Mouse (Mus musculus) T-helper 17 cell (primary cell): Measurements from ENCODE around the gene Pid1.

Experiments used
- in situ Hi-C, 2 experiments: fragments of 300-600 bp; cut with MboI, MseI; formaldehyde crosslinking; loops; 1 replicate in 1 of 2; 2 replicates in 1 of 2; pipeline ENCODE4 v1.15.1; 2025; ENCODE audit warnings: high pct_unique_total_duplicates in 2 of 2

Gene Pid1

DNA sequence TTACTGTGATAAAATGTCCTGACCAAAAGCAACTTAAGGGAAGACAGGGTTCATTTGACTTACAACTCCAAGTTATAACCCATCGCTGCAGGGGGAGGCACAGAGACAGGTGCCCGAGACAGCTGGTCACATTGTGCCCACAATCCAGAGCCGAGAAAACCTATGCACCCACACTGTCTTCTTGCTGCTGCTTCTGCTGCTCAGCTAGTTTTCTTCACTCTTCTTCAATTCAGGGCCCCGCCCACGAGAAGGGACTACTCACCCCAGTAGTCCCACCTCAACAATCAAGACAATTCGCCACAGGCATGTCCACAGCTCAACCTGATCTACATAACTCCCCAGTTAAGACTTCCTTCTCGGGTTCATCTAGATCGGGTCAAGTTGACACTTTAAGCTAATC is at the start of gene Pid1:
Gene Pid1, minus strand, starts transcription at position 214 of the 400 bp plus-strand sequence.
- in situ Hi-C loops, result no loop called here

DNA sequence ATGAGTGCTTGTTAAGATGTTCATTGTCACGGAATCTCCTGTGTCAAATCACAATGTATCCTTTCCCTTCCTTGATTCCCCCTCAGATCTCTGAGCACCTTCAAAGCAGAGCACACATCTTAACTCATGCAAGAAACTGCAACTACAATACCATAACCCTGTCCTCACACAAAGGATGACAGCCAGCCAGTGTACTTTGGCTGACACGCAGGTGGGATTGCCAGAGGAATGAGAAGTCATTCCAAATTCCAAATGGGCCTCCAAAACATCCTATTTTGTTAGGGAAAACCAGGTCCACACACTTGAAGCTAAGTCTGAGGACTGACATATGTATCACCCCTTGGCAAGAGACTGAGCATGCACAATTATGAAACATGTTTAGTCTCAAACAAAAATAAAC is 45.5 kb upstream of the Pid1 start:
- in situ Hi-C loops, result loop anchor here in 1 of 2 experiments (5.0 kb wide), 1 partner anchor 107 kb away; no protein-coding TSS in a partner anchor

DNA sequence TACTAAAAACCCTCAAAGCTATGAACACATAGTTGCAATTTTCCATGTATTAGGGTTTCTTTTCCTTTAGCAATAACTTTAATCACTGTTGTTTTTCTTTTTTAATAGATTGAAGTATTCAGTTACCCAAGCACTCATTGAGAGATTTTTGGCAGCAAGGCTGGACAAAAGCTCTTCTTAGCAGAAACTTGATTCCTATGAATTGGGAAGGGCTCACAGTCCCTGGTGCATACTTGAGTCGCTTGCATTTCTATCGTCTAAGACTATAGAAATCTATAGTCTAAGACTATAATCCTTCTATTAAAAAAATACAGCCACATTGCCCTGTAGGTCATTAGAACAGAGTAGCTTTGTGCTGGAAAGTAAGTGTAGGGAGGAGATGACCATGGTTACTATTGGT is 44.9 kb upstream of the Pid1 start:
- in situ Hi-C loops, result loop anchor here in 1 of 2 experiments (5.0 kb wide), 1 partner anchor 107 kb away; no protein-coding TSS in a partner anchor

DNA sequence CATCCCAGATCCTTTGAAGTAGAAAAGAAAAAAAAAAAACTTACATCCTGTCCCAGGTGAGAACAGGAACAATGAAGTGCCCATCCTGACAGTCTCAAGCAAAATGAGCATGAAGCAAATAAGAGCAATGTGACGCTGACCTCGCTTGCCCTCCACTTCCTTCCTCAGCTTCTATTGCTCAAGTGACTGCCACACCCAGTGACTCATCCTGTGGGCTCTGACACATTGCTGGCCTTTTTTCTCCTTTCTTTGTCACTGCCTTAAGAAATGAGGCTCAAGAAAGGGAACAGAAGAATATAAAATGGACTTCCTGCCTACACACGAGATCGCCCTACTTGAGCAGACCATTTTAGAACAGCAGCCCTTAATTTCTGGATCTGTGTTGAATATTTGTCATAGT is 42.9 kb upstream of the Pid1 start:
- in situ Hi-C loops, result loop anchor here in 1 of 2 experiments (5.0 kb wide), 1 partner anchor 105 kb away; no protein-coding TSS in a partner anchor

DNA sequence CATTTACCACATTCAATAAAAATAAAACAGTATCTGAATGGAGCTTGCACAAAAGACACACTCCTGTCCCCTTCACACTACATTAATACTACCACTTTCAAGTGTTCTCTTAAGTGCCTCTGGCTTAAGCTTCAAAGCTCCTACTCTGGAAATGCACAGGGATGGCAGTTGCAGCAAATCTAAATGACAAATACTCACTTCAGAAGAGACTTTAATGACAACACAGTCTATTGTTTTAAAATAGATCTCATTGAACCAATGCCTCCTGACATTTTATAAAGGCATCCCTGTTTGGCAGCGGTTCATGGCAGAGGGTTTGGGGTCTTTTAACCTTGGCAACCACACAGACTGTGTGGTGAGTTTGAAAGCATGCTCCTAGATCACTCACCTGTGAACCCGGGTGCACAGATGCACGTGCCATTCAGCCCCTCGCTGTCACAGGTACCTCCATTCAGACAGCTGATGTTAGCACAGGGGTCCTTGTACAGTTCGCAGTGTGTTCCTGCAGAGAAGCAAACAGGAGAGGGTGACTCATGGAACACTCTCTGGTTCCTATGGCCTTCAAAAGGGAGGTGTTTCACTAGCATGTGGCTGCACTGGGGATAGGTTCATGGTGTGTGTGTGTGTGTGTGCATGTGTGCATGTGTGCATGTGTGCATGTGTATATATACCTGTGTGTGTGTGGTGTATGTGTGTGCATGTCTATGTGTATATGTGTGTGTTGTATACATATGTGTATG is 41.7 kb upstream of the Pid1 start:
- in situ Hi-C loops, result loop anchor here in 1 of 2 experiments (5.0 kb wide), 1 partner anchor 103 kb away; no protein-coding TSS in a partner anchor

DNA sequence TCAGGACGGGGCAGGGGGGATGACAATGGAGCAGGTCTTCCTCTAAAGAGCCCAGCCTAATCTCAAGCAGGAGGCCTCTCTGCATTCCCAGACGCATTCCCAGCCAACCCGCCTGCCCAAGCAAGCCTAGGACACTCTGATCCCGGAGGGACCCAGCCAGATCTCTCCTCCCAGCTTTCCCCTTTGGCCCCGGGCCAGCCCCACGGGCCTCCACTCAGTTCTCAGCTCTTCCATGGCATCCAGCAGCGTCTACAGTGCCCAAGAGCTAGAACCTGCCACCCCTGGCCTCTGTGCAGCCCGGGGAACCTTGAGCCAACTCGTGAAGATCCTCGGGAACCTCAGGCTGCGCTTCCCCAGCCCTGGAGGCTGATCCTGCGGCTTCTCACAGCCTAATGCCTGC is 40.9 kb upstream of the Pid1 start:
- in situ Hi-C loops, result loop anchor here in 1 of 2 experiments (5.0 kb wide), 1 partner anchor 103 kb away; no protein-coding TSS in a partner anchor

DNA sequence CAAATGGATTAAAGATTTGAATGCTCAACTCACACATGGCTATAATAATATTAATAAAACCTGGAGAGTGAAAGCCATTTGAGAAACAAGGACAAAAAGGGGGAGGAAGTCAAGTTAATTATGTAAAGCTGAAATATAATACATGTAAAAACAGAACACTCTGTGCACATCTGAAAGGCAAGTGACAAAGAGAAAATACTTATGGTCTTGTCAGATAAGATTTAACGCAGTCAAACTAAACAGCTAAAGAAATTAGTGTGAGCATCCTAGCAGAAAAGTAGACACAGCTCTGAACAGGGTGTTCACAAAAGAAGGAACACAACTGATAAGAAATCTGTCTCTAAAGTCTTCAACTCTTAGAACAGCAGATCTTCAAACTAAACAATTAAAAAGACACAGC is 38.2 kb upstream of the Pid1 start:
- in situ Hi-C loops, result no loop called here

DNA sequence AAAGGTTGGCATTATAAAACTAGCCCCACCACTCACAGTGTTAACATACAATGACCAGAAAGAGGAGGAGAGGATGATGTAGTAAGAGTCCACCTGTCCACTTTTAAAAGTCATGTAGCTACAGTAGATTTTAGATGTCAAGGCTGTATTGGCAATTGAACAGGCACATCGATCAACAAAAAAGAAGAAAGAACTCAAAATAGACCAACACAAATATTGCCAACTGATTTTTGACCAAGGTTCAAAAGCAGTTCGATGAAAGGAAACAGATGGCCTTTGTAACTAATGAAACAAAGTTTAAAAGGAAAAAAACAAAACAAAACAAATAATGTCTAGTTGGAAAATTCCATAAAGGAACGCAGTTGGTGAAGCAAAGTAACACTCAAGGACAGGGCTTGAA is 35.7 kb upstream of the Pid1 start:
- in situ Hi-C loops, result no loop called here

DNA sequence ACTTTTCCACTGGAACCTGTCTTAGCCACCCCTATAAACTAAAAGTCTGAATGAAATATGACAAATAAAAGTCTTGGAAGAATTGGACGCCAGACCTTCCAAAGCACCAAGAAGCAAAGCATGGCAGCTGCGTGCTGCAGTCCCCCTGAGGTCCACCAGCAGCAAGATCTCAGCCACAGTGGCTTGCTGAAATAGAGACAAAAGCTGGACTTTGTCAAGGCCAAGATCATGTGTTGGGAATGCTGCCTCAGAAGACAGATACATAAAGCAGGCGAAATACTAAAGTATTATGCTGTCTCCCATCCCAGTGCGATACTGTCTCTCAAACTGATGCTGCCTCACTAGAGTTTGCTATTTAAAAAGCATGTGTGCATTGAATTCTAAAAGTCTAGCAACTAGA is 35.1 kb upstream of the Pid1 start:
- in situ Hi-C loops, result no loop called here

DNA sequence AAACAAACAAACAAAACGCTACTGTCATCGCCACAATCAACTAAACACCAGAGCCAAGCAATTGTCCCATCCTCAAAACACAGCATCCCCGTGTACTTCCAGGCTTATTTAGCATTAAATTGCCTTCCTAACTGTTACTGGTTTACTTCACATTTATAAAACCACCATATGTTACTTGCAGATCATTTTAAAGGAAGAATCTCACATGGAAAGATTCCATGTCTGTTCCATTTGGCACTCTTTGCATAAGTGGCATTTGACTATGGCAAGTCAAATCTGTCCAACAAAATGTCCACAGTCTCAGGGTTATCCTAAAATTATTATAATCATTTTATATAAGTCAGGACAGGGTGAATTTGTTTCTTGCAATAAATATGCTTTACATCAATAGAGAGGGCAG is 32.8 kb upstream of the Pid1 start:
- in situ Hi-C loops, result no loop called here

DNA sequence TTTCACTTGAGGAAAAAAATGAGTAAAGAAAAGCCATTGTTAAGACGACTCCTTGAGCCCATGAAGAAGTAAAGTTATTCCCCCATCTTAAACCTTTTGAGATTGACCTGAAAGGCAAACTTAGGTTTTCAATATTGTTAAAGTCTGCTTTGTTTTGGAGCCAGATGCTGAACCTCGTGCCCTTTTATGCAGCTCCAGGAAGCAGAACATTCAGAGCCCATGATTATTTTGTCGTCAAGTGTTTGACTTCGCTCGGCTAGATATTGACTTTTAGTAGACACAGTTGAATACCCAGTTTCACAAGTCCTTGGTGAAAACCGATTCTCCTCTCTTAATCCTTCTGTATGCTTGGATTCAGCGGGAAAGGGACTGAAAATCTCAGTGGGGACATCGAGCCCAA is 31.9 kb upstream of the Pid1 start:
- in situ Hi-C loops, result no loop called here

DNA sequence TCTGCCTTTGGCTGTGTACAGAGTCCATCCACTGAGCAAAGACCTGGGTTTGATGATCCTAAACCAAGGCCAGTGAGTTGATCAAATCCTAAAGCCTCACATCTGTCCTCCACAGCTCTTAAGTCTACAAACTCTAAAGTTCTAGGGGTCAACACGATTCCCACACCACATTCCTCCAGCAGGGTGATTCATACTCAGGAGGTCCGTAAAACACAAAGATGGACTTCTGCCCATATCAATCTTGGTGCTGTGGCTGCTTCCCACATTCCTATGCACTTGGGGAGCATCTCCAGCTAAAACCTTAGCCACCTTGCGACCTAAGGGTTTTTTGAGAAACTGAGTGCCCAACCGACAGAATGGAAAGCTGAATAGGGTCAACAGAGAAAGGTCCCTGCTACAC is 27.0 kb upstream of the Pid1 start:
- in situ Hi-C loops, result no loop called here

DNA sequence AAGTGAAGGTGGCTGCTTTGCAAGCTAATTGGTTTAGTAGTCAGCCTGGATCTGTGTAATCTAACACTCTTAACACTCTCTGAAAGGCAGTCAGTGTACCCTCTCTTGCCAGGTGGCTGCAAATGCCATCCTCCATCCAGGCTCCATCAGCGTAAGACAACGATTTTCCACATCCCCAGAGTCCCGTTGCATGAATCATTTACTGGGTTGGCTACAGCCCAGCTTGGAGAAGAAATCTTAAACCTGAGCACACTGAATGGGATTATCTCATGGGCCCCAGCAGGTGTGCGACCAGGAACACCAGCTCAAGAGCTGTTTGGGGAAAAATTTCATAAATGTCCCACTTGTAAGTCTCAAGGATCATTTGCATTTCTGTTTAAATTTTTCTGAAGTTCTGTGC is 23.6 kb upstream of the Pid1 start:
- in situ Hi-C loops, result no loop called here

DNA sequence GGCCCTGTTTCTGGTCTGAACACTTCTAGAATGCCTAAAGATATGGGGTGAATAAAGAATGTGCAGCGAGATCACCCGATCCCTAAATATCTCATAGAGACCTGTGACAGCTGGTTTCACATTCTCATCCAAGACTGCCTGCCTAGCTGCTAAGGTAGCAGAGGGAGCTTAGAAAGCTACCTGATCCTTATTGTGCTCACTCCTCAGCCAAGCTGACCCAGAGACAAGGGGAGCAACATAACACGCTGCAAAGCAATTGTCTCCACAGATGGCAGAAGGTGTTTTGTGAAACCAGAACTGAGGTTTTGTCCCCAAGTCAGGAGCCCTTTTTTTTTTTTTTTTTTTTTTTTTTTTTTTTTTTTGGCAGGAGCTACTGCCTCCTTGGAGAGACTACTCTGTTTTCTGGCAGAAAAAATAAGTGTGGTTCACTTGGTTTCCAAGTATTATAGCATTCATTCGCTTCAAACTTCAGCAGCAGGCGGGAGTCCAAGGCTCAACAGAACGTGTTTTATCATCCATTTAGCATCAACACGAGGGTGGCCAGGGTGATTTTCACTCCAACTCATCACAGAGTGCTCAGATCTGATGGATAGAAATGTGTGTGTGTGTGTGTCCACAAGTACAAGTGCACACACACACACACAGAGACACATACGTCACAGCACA is 22.6 kb upstream of the Pid1 start:
- in situ Hi-C loops, result no loop called here

DNA sequence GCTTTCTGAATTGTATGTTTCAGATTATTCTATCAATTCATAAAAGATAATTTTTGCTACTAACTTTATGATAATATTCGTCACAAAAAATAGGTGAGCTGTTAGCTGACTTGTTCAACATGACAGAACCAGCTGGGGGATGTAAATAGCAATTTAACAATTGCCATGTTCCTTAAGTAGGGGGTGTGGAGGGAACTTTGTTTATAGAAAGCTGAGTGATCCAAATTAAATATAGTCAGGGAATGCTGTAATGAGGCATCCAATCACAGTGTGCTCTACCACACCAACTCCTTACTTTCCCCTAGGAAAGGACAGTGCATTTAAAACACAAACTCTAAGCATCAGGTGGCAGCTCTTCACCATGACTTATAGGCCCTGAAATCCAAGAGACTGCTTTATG is 18.7 kb upstream of the Pid1 start:
- in situ Hi-C loops, result no loop called here

DNA sequence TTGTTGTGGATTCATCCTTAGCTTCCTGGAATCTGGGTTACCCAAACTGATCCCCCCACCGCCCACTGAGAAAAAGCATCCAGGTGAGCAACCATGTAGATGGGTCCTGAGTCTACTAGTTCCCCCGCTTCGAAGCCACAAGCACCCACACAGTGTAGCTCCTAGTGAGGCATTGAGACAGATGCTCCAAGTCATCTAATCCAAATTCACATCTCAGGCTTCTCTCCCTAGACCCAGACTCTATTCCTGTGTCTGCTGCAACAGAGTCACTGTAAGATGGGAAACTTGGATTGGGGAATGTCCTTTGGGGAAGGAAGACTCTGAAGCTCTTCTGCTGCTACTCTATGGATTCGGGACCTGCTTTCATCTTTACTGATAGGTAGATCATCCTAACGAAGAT is 18.1 kb upstream of the Pid1 start:
- in situ Hi-C loops, result no loop called here

DNA sequence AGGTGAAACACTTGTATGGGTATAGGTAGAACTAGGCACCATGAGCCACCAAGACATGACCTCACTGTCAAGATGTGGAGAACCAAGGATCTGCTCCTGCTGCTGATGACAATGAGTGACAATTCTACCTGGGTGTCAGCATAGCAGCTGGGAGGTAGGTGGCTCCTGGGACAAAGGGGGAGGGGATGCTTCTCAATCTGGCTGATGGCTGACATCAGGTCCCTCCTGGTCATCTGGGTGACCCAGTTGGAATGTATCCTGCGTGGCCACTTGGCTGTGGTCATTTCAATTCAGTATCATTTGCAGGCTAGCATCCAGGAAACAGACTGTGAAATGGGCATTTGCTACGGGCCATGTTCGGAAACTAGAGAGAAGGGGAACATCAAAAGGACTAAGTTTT is 16.9 kb upstream of the Pid1 start:
- in situ Hi-C loops, result no loop called here

DNA sequence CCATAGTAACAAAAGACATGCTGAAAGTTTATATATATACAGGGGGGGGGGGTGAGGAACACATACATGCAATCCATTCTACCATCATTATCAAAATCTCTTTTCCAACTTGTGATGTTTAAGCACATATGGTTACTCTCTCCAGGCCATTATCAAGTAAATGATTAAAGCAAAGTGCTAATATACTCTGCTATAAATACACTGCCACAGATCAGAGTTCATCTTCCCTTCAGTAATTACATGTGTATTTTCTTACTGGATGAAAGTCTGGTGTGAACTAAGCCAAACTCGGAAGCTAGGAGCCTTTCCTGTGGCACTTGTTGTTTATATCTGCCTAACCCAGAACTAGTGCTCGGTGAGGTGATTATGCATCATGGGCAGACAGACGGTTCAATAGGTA is 3.8 kb upstream of the Pid1 start:
- in situ Hi-C loops, result no loop called here

DNA sequence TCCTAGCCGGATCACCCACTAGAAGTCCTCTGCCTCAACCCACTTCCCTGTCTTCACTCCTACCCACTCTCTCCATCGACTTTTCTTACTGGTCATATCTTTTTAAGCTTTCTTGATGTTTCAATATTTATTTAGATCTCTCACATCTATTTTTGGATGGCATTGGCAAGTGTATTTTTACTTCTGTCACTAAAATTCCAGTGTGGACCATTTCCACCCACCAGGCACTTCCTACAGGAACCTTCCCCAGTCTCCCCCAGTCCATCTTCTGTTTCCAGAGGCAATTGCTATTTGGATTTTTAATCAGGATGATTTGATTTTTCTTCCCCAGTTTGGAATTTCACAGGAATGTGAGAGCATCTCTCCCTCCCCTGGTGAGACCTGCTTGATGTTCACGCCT is 2.6 kb upstream of the Pid1 start:
- in situ Hi-C loops, result no loop called here

DNA sequence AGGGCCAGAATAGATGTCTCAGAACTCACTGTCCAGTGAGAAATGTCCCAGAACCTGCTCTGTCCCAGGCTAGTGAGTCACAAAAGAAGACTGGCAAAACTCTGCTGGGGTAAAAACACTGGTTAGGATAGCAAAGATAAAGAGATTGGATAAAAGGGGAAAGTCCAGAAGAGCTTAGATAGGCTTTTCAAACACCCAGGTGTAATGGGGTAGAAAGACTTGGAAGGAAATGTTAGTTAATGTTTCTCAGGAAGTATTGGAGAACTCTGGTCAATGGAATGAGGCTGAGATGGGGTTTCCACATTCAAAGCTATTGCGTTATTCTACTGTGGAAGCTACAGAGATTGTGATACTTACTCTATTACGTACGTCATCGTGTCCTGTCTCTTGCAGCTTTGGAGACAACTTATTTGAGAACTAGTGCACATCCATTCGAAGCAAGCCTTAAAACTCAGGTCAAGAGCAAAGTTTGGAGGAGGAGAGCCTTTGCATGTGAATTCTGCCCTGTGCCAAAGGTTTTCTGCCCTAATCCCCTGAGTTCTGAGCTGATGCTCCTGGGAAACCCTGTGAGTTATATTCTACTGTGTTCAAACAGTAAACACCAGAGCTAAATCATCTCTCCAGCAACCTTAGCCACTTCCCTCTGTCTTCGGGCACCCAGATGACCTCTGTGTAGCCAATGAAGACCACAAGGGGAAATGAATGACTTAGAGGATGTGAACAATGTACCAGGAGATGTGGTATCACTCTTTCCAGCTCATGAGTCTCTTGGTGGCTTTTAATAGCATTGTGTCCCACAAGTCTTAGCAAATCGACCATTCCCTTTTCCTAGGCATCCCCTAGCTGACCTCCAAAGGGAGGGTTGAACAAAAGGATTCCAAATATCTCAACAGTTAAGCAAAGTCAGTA is 1.0 kb downstream of the Pid1 start:
- in situ Hi-C loops, result no loop called here

DNA sequence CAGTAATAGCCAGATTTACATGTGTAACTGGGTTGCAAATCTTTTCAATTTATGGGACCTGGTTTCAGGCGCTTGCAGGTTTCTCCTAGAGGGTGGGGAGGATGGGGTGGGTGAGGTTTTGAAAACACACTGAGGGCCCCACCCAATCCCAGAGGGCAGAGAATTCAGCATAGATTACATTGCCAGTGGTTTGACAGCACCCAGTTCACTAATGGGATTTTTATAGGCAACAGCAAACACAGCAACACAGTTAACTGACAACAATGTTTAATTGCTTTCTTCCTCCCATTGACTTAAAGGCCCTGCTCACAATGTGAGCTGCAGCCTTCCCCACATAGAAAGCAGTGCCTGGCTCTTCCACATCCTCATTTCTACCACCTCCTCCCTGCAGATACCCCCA is 1.8 kb downstream of the Pid1 start:
- in situ Hi-C loops, result no loop called here

DNA sequence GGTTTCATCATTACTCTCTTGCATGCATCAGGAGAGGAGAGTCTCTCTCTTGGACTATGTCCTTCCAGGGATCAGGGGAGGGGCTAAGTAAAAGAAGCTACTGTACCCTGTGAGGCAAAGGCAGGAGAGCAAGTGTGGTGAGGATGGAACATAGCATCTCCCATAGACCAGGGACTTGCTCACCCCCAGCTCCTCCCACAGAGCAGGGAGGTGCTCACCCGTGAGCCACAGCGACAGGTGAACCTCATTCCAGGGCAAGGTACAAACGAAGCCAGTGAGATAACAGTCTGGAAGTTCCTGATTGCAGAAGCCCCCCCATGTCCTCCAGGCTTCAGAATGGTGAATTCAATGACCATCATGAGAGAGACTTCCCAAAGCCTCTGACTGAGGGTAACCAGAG is 2.6 kb downstream of the Pid1 start:
- in situ Hi-C loops, result no loop called here
